Mouse (Mus musculus): ENCODE measurements around the gene Rbm4.

The Rbm4 gene

DNA sequence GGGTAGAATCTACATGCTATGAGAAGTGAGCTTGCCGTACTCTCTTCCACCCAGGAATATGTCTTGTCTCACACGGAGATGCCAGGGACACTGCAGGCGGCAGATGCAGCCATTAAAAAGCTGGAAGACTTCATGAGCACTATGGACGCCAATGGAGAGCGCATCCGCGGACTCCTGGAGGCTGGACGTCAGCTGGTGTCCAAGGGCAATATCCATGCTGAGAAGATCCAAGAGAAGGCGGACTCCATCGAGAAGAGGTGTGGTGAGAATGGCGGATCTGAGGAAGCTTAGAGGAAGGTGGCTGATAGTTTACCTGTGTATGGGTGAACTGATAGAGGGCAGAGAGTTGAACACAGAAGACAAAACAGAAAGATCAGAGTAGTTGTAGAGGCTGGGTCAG lies 54.6 kb downstream of the Rbm4 start:
- DNase-seq: no peak

DNA sequence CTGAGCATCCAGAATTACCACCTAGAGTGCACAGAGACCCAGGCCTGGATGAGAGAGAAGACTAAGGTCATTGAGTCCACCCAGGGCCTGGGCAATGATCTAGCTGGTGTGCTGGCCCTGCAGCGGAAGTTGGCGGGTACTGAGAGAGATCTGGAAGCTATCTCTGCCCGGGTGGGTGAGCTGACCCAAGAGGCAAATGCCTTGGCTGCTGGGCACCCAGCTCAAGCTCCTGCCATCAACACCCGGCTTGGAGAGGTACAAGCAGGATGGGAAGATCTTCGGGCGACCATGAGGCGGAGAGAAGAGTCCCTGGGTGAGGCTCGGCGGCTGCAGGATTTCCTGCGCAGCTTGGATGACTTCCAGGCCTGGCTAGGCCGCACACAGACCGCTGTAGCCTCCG lies 55.8 kb downstream of the Rbm4 start:
- no peak for DNase-seq
